ENCODE assay signal across 1 mouse cellular context in the genomic region with DNA sequence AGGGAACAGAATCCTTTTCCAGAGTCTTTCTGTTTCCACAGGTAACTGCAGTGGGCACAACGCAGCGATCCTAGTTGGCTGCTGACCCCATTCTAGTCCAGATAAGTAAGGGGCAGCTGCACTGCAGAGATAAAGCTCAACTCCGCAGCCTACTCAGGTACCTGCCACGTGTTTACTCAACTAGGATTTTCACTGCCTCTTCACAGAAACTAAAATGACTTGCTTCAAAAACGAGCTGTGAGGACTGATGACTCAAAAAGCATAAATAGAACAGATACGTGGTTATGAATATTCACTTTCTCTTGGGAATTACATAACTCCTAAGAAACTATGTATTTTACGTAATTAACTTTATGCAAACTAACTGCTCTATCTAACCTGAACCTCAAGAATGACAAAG.
A peak's percentile ranks its signal among the peaks of the same experiment; 100 is the strongest.
TF ChIP-seq lines count a peak whose summit lies in the region.

No protein-coding gene starts in this region.

TF ChIP-seq in MEL, 35 proteins besides CTCF, POLR2A, EP300 and RAD21 (continued from another document):
- TF ChIP-seq GATA1 (IDR thresholded peaks at IDR 0.05; ENCODE audit: low read depth, low read length) = 0 out of 2 replicates have a peak, but pooled peaks have one; percentile 10
- TF ChIP-seq TCF12 (IDR thresholded peaks at IDR 0.05; ENCODE audit: low read depth, low read length) = peak; percentile 57
- no peak for TF ChIP-seq MEF2A (IDR thresholded peaks at IDR 0.05; ENCODE audit: extremely low read depth, insufficient replicate concordance, low read depth, low read length, poor library complexity, severe bottlenecking)
- no peak for TF ChIP-seq SMC3 (IDR thresholded peaks at IDR 0.05; ENCODE audit: low read depth, low read length)
- TF ChIP-seq TAL1 (IDR thresholded peaks at IDR 0.05; ENCODE audit: low read length) = peak; percentile 58
- no peak for TF ChIP-seq ELF1 (IDR thresholded peaks at IDR 0.05; ENCODE audit: low read depth, low read length)
